Mouse (Mus musculus) embryo, embryonic 11 days (tissue): Measurements from ENCODE around the gene Cyp1a1.

Source experiments
- DNase-seq: peaks from one replicate; pipeline ENCODE4 v3.0.0-alpha.2; 2015

Gene Cyp1a1

DNA sequence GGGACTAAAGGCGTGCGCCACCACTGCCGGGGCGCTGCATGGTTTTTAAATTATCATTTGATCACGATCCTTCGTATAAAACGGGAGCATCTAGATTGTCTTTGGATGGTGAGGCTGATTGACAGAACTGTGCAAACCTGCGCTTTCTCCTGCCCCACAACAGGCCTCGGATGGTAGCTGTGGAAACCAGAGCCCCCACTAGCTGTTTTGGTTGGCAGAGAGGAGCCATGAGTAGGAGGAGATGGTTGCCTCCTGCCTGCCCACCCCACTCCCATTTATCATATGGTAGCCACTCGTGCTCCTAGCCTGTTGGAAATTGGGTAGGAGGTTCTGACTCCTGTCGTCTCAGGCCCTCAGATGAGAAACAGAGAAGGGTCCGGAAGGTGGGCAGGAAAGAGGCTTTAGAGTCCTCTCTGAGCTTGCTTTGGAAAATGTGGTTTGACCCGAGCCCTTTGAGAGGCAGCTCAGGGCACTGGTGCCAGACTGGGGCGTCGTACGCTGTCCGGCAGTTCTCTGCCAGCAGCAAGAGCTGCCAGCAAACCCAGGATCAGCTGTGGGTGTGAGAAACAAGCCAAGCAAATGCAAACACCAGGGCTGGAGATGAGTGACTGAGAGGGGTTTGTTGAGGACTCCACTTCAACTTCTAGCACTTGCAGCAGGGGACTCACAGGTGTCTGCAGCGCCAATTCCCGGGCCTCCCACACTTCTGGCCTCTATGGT lies 30.9 kb upstream of the Cyp1a1 start:
- DNase-seq = no peak

DNA sequence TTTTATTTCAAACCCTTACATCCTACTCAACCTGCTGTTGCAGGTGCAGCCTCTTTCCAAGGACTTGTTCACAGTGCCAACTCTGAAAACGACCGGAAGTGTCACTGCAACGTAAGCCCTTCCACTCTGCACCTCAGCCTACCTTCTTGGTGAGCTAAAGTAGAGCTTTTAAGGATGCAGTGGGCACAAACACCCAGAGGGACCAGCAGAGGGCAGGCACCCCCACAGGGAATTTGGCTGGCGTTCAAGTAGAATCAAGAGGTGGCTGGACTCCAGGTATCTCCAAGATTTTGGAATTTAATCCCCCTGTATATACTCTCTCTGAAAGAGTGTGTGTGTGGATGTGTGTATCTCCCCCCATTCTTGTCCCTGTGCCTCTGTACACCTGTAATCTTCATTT lies 29.9 kb upstream of the Cyp1a1 start:
- DNase-seq = no peak

DNA sequence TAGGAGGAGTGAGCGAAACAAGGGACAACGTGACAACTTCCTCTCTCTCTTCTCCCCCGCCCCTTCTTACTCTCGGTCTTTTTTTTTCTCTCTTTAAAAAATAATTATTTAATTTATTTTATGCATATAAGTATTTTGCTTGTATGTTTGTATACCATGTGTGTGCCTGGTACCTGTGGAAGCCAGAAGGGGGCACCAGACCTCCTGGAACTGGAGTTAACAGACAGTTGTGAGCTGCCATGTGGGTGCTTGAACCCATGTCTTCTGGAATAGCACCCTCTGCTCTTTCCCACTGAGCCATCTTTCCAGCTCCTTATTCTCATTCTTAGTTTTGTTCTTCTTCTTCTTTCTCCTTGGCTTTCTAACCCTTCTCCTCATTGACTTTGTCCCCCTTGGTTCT lies 28.8 kb upstream of the Cyp1a1 start:
- DNase-seq = no peak

DNA sequence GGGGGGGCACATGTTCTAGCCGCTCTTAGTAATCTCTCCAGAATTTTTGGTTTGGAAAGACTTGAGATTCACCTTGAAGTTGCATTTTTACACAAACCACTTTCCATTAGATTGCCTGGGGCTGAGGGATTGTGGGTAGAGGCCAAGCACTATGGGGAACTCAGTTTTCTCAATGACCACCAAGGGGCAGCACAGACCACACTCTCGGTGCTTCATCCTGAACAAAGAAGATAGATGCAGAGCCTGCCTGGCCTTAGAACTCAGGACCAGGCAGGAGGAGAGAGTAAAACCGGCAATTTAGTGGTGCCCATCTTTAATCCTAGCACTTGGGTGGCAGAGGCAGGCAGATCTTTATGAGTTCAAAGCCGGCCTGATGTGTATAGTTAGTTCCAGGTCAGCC lies 28.0 kb upstream of the Cyp1a1 start:
- DNase-seq = peak; percentile 83

DNA sequence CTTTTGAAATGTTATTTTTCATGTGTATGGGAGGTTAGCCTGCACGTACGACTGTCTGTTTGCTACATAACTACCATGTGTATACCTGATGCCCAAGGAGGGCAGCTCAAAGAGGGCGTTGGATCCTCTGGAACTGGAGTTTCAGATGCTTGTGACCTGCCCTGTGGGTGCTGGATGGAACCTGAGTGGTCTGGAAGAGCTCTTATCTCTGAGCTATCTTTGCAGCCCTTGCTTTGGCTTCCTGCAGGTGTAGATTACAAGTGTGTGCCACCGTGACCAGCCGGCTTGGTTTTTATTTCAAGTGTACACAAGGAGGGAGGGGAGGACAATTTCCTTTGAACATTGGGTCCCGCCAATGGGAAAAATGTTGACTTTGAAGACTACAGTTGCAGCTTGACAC lies 27.2 kb upstream of the Cyp1a1 start:
- no peak for DNase-seq

DNA sequence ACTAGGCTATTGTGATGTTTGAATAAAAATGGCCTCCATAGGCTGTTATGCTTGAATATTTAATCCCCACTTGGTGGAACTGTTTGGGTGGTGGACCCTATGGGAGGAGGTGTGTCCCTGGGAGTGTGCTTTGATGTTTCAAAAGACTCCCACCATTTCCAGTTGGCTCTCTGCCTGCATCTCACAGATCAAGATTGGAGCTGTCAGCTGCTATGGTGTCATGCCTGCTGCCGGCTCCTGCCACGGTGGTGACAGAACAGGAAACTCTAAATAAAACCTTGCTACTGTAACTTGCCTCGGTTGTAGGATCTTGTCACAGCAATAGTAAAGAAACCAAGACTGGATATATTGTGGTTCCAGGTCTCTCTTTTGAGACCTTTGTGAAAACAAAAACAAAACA lies 26.2 kb upstream of the Cyp1a1 start:
- no peak for DNase-seq

DNA sequence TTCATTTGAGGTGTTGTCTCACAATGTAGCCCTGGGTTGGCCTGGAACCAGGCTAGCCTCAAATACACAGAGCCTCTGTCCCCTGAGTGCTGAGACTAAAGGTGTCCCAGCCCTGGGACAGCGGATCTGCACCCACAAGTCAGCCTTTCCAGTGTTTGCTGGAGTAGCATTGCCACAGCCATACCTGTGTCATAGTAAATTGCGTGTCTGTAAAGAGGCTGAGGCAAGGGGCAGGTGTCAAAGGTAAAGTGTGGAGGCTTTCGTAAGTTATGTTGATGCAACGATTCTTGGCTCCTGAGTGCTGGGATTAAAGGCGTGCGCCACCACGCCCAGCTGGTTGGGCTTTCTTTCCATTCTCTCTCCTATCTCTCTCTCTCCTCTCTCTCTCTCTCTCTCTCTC lies 23.1 kb upstream of the Cyp1a1 start:
- DNase-seq = no peak

DNA sequence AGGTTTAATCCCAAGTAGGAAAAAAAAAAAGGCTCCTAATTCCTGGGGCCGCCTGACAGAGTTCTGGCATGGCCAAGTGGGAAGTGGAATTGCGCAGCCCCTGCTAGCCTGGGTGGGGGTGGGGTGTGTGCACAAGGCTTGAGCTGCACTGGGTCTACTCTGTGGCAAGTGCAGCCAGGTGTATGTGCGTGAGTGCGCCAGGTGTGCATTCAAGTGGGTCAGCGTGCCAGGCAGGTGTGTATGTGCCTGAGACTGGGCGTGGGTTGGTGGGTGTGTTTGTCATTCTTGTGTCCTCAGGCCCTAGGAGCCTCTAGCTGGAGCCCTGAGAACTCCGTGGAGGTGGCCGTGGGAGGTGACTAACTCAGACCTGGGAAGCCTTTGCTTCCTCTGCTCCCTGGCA lies 21.2 kb upstream of the Cyp1a1 start:
- no peak for DNase-seq

DNA sequence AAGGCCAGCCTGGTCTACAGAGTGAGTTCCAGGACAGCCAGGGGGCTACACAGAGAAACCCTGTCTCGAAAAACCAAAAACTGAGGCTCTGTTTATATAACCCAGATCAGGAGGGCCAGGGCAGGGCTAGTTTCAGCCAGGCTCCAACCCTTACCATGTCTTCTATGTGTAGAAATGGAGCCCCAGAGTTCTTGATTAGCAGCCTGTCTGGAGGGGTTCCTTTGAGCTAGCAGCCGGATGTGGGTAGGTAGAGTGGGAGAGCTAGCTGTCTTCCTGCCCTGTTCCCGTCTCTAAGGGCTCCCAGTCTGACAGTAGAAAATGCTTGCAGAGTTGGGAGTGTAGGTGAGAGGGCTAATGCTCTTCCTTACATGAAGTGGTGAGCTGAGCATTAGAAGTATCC lies 20.6 kb upstream of the Cyp1a1 start:
- no peak for DNase-seq

DNA sequence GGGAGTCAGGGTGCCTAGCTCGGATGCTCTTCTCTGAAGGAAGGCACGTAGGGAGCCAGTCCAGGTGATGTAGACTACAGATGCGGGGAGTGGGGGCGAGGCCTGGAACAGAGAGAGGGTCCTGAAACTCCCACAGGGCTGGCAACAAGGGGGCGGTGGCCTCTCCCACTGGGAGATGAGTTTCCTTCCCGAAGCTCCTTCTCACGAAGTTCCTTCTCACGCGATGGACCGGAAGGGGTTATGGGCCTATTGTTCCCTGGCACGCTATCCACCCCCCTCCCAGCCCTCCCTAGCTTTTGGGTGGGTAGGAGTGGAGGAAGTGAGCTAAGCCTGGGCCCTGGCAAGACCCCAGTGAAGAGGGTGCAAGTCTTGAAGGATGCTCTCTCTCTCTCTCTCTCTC lies 19.9 kb upstream of the Cyp1a1 start:
- no peak for DNase-seq

DNA sequence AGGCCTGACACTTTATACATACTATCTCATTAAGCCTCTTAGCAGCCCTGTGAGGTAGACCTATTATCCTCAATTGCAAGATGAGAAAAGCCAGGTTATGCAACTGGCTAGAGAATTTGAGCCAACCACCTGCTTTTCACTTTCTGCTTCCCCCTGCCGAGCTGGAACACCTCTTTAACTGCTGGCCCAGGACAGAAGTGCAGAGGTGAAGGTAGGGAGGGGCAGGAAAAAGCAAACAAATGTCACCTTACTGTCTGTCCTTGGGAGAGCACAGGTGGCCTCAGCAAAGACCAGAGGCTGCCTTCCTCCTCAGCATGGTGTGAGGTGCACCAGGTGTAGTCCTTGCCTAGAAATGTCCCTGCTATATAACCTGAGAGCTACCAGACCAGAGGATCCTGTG lies 19.5 kb upstream of the Cyp1a1 start:
- no peak for DNase-seq

DNA sequence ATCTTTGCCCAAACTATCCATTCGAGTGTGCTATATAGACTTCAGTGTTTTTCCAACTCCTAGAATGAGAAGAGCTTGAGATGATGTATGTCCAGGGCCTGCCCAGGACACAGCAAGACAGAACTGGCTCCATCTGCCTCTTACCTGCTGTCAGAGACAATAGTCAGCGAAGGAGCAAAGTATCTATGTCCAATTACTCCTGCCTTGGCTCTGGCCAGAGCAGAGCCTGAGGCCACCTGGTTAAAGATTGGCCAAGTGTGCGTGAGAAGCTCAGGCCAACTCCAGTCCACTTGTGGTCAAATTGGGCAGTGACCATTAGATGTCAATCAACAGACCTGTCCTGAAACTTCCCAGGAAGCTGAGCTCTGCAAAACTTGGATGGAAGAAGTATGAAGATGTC lies 18.2 kb upstream of the Cyp1a1 start:
- DNase-seq = no peak

DNA sequence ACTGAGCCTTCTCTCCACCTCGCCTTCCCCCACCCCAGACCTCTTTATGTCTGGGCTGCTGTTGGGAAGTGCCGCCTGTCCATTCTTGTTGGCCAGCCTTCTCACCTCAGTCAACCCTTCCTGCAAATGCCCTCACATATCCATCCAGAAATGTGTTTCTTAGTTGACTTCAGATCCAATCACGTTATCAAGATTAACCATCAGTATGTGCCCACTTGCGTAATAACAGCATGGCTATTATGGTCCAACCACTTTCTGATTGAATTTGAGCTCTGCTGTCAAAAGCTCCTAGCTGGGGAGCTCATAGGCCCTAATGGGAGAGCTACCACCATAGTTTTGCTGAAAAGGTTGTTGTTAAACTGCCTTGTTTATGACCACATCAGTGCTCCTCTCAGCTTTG lies 16.7 kb upstream of the Cyp1a1 start:
- no peak for DNase-seq

DNA sequence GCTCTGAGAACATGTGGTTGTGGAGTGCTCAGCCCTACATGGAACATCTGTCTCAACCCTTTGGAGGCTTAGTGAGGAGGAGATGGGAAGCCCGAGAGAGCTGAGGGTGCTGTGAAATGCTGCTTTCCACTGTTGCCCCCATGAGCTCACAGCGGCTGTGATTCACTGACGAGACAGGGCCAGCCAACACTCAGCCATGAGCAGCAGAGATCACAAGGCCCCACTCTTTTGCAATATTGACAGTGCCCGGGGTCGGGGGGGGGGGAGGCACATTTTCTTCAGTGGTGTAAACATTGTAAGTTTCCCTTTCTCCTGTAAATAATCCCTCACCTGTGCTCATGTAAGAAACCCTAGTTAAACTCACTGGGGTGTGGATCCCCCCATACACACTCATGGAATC lies 16.2 kb upstream of the Cyp1a1 start:
- DNase-seq = no peak

DNA sequence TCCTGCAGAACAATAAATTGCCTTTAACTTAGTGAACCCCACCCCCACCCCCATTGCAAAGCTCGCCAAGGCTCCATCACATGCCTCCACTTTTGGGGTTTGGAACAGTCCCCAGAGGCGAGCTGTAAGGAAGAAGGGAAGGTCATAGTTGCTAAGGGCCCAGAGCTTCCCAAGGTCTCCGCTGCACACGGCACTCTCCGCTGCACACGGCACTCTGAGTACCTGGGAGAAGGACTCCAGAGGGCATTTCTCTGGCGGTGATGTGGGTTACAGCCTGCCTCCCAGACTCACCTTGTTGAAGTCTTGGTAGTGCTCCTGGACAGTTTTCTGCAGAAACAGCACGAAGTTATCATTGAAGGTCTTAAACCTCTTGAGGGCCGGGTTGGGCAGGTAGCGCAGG lies 6.3 kb upstream of the Cyp1a1 start:
- DNase-seq = no peak

DNA sequence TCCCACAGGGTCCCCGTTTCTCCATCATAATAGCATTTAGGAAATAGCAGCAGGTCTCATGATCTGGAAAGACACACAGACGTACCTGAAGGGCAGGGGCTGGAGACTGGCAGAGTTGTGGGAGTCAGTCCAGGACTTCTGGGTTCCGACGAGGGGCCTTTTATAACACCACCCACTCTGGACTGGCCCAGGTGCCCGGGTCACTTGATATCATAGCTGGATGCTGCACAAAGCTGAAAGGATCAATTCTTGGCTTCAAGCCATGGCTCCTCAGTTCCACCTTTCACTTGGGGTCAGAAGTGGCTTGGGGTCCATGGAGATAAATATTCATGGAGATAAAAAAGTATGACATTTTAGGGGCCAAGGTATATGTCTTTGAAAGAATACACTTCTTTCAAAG lies 4.2 kb upstream of the Cyp1a1 start, which contains the start of gene Cyp1a2:
TSS of gene Cyp1a2 (minus strand) at position 184 of the 400 bp plus-strand sequence.
- DNase-seq = no peak

DNA sequence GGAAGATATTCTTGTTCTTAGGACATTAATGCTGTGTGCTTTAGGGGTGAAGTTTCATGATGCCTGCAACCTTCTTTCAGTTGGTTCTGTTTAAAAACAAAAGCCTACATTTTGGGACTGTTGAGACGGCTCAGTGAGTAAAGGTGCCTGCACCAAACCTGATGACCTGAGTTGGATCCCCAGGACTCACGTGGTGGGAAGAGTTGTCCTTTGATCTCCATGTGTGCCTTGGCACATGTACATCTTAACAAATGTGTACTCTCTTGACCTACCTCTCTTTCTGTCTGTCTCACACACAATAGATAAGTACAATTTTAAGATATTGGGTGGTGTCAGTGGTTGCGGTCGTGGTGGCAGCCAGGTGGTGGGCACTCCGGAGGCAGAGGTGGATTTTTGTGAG lies 1.7 kb upstream of the Cyp1a1 start:
- DNase-seq = no peak

DNA sequence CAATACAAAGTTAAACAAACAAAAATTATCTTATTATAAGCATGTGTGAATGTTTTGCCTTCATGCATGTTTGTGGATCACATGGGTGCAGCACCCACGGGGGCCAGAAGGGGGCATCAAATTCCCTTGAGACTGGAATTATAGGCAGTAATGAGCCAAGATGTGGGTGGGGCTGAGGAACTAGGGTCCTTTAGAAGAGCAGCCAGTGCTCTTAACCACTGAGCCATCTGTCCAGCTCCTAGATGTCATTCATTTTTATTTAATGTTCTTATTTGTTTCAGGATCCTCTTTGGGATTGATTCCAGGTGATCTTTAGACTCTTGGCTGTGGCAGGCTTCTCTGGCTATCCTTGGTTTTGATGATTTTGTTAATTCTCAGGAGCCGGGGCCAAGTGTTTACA lies 430 bp downstream of the Cyp1a1 start:
- no peak for DNase-seq

DNA sequence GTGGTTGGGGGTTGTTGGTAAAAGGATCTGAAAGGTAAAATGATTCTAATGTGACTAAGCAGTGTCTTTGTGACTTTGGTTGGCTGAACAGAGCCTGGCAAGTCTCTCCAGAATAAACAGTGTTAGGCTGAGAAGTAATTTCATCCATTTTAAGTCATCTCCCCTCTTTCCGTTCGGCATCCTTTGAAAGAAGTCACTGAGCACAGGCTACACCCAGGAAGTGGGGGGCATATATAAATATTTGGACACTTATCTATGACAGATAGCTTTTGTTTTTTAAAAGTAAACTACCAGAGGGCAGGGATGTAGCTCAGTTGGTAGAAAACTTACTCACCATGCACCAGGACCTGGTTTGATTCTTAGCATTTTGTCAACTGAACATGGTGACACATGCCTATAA lies 878 bp downstream of the Cyp1a1 start:
- no peak for DNase-seq

DNA sequence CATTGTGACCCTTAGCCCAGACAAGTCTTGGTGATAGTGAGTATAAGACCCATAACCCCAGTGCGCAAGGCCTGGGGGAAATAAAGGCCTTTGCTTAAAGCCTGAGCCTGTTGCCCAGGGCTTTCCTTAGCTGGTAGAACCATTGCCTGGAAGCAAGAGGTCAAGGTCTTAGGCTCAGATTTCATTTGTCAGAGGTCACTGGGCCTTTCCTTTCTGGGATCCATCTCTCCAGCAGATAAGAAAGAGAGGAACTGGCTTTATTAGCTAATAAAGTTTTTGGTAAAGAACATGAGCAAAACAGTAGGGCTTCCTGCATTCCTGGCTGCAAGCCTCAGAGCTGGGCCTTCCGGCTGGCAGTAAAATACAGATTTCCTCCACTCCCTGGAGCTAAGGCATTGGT lies 6.4 kb downstream of the Cyp1a1 start:
- no peak for DNase-seq

DNA sequence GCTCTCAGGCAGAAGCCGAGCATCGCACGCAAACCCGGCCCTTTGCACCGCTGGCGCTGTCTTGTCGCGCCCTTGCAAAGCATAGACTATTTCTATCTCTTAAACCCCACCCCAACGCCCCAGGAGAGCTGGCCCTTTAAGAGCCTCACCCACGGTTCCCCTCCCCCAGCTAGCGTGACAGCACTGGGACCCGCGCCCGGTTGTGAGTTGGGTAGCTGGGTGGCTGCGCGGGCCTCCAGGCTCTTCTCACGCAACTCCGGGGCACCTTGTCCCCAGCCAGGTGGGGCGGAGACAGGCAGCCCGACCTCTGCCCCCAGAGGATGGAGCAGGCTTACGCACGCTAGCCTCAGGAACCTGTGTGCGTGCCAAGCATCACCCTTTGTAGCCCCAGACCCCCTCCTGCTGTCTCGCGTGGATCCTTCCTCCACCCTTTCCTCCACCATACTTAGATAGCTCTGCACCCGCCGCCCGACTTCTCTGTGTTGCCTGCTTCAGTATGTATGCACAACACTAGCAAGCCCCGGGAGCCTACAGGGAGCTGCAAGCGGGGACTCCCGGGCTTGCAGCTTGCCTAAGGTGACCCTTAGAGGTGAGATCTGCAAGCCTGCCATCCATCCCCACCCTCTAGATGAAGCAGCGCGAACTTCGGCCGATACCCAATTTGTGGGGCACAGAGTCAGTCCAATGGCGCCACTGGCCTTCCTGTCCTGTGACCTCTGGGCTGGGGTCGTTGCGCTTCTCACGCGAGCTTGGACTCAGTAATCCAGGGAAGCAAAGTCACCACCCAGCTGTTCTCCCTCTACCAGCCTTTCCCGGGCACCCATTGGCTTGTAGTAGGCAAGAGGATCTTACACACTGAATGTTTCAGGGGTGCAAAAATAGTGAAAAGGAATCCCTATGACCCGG lies 8.9 kb downstream of the Cyp1a1 start:
- peak; percentile 46 for DNase-seq

DNA sequence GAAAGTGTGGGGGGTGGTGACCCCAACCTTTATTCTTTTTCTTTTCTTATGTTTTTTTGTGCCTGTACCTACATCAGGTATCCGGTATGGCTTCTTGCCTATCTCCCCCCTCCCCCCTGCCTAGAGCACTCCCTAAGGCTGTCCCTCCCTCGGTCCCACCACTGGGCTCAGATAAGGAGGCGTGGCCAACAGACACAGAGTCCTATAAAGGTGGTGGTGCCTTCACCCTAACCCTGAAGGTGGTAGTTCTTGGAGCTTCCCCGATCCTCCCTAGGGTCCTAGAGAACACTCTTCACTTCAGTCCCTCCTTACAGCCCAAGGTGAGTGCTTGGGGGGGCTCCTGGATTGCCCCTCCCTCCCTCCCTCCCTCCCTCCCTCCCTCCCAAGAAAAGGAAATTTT lies 9.7 kb downstream of the Cyp1a1 start:
- no peak for DNase-seq

DNA sequence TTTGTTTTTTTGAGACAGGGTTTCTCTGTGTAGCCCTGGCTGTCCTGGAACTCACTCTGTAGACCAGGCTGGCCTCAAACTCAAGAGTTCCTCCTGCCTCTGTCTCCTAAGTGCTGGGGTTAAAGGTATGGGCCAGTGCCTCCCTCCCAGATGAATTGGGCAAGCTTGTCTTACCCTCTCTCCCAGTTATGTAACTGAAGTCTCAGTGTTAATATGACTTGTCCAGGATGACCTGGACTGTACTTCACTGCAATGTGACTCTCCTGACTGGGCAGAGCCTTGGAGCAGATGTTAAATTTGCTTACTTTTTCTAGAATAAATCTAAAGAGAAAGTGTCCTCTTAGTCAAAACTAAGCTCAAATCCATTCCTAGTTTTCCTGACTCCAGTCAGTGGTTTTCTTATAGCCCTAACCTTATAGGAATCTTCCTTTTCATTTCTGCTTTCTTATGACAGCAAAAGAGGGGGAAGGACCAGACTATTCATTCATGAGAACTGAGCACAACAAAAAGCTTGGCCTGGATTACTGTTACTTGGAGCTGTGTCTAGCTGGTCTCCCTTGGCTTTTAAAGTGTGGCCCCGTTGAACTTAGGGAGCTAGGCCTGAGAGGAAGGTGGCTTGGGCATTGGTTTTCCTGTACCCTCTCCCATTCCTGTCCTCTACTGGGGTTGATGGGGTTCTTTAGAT lies 10.9 kb downstream of the Cyp1a1 start:
- DNase-seq = no peak

DNA sequence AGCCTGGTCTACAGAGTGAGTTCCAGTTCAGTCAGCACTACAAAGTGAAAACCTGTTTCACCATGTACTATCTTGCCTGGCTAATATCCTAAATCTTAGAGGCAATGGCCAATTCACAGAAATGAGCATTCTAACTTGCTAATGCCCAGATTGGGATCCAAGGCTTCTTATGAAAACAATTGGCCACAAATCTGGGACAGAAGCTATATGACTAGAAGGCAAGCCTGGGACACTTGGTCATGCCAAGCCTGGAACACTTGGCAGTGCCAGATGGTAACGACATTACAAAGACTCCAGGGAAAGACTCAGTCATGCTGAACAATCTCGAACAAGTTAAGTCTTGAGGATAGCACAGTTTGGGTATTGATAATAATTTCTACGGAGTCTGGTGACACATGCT lies 18.8 kb downstream of the Cyp1a1 start:
- no peak for DNase-seq
